Mouse (Mus musculus) bone marrow macrophage, adult 2 months (primary cell): ENCODE data around the gene Dst.

Experiments
- CTCF ChIP-seq: IDR thresholded peaks from 2 replicates; pipeline ENCODE4 v1.5.1; 2012; ENCODE audit warnings: low read depth, mild to moderate bottlenecking, low read length, moderate library complexity
- POLR2A ChIP-seq: IDR thresholded peaks from 2 replicates; pipeline ENCODE4 v1.6.1; 2012; ENCODE audit warnings: mild to moderate bottlenecking, low read depth, low read length, borderline replicate concordance

DNA sequence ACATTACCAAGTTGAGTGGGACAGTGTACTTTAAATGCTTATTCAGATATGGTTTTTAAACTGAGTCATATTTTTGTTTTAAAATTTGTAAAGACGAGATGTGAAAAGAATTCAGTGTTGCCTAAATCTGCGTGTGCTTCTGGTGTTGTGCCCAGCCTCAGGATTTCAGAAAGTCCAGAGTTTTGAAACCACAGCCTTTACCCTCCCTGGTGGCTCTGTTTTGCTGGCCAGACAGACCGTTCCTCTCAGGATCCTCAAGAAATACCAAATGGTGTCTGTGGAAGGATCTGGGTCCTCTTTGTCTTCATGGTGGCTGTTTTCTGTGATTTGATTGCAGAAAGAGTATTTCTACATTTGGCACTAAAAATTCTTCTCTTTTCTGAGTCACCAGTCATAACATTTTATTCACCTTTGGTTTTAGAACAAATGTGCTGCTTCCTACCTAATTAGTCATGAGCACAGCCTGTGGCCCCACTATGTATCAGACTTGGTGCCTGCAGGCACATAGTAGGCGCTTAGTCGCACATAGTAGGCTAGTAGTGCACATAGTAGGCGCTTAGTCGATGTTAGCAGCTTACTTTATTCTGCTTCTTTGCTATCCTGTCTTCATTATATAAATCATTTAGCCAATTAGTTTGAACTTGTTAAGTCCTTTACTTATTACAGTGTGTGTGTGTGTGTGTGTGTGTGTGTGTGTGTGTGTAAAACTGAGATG is 136.0 kb downstream of the Dst start:
- TF ChIP-seq CTCF (no peak), POLR2A (no peak)
